Mouse (Mus musculus) heart, embryonic 16.5 days (tissue): ENCODE measurements around the gene Sh3gl3. TPM values are rescaled to one million over a fixed set of nuclear protein-coding genes. Genes with fewer than 3 reads are reported as not detected.
A peak's percentile ranks its signal among the peaks of the same experiment; 100 is the strongest.

Experiments used
- ATAC-seq: fragments of 200-750 bp; cut with Nextera tagmentation; replicated peaks from 2 replicates; pipeline ENCODE4 v1.8.0; 2017; ENCODE audit warnings: moderate number of reproducible peaks; ENCODE audit not compliant: insufficient read depth, low FRiP score; ENCODE audit errors: extremely low read depth
- H3K27ac ChIP-seq: fragments of 300-500 bp; sonication (generic); 2 replicates; pipeline ENCODE4 v1.5.1; 2014; ENCODE audit warnings: mild to moderate bottlenecking, low read length, control low read depth, moderate library complexity
- H3K27me3 ChIP-seq: fragments of 300-500 bp; sonication (generic); 2 replicates; pipeline ENCODE4 v1.6.1; 2014; ENCODE audit warnings: low read length, mixed read lengths; ENCODE audit not compliant: control insufficient read depth, insufficient read depth
- H3K36me3 ChIP-seq: fragments of 300-500 bp; sonication (generic); 2 replicates; pipeline ENCODE4 v1.6.1; 2014; ENCODE audit not compliant: control insufficient read depth, insufficient read depth
- H3K4me1 ChIP-seq: fragments of 300-500 bp; sonication (generic); 2 replicates; pipeline ENCODE4 v1.6.1; 2014; ENCODE audit warnings: low read length, mixed read lengths; ENCODE audit not compliant: control insufficient read depth, insufficient read depth
- H3K4me2 ChIP-seq: fragments of 300-500 bp; sonication (generic); 2 replicates; pipeline ENCODE4 v1.6.1; 2014; ENCODE audit warnings: low read depth, mild to moderate bottlenecking, control low read depth, low read length
- H3K4me3 ChIP-seq: fragments of 300-500 bp; sonication (generic); 2 replicates; pipeline ENCODE4 v1.5.1; 2014; ENCODE audit warnings: mild to moderate bottlenecking, control low read depth, low read length
- H3K9ac ChIP-seq: fragments of 300-500 bp; sonication (generic); 2 replicates; pipeline ENCODE4 v1.6.1; 2014; ENCODE audit warnings: low read length, control low read depth
- H3K9me3 ChIP-seq: fragments of 300-500 bp; sonication (generic); replicated peaks from 2 replicates; pipeline ENCODE4 v1.6.1; 2016; ENCODE audit warnings: low read length; ENCODE audit not compliant: control insufficient read depth
- WGBS: fragments of 180-500 bp; shearing (Covaris S2); extraction: QIAGEN DNeasy Blood & Tissue Kit; methylation state at CpG from one replicate; pipeline ENCODE4 v1.1.7; 2014; 5-methylcytosine and 5-hydroxymethylcytosine counted together
- polyA plus RNA-seq: library from polyadenylated mRNA; unstranded; fragments of >200 nt; fragmentation: Nextera tagmentation; extraction: Ambion mirVana; gene quantifications from 2 replicates; pipeline ENCODE4 v1.2.1, GENCODE M21; 2015

The Sh3gl3 gene
- polyA plus RNA-seq, 1 experiment from 2014 or later = 4.6 TPM

- Histone ChIP-seq H3K36me3 (no peaks in the 10 kb centered on the region), H3K4me1 (no peaks in the 10 kb centered on the region), H3K27me3 (no peaks in the 10 kb centered on the region), H3K4me3 (no peak overlapping the region), H3K9ac (no peak overlapping the region), H3K27ac (no peak overlapping the region), H3K4me2 (no peak overlapping the region), H3K9me3 (no peaks in the 10 kb centered on the region)
- ATAC-seq = no peak
- 66% methylated on average over 7 of the region's 7 CpGs for WGBS
Measured at GRCm38 (mm10) chr7:82293441-82293840, 119.8 kb downstream of the Sh3gl3 start.

GRCm38 (mm10) chr7:82294083-82294482 lies 120.4 kb downstream of the Sh3gl3 start:
- 81% methylated on average over 10 of the region's 10 CpGs for WGBS
- no peak overlapping the region for H3K4me3 ChIP-seq

GRCm38 (mm10) chr7:82294611-82295010 lies 121.0 kb downstream of the Sh3gl3 start:
- no peak overlapping the region for H3K9ac ChIP-seq
- H3K4me3 ChIP-seq = no peak overlapping the region
- H3K4me1 ChIP-seq = no peaks in the 10 kb centered on the region
- H3K27ac ChIP-seq = no peak overlapping the region
- no peak overlapping the region for H3K4me2 ChIP-seq
- no peaks in the 10 kb centered on the region for H3K9me3 ChIP-seq
- ATAC-seq = no peak
- no peaks in the 10 kb centered on the region for H3K36me3 ChIP-seq
- 77% methylated on average over 2 of the region's 2 CpGs for WGBS
- no peaks in the 10 kb centered on the region for H3K27me3 ChIP-seq

More at GRCm38 (mm10) chr7:82294083-82294482, 120.4 kb downstream of the Sh3gl3 start:
- Histone ChIP-seq H3K36me3 (no peaks in the 10 kb centered on the region), H3K4me1 (no peaks in the 10 kb centered on the region), H3K4me2 (no peak overlapping the region), H3K9ac (no peak overlapping the region), H3K9me3 (no peaks in the 10 kb centered on the region), H3K27ac (no peak overlapping the region), H3K27me3 (no peaks in the 10 kb centered on the region)
- ATAC-seq = no peak

- no peak overlapping the region for H3K4me2 ChIP-seq
- no peak for ATAC-seq
- H3K36me3 ChIP-seq = no peaks in the 10 kb centered on the region
- H3K27ac ChIP-seq = no peak overlapping the region
- WGBS = 65% methylated on average over 4 of the region's 4 CpGs
- H3K27me3 ChIP-seq = no peaks in the 10 kb centered on the region
- H3K4me1 ChIP-seq = no peaks in the 10 kb centered on the region
- no peak overlapping the region for H3K4me3 ChIP-seq
- no peaks in the 10 kb centered on the region for H3K9me3 ChIP-seq
- no peak overlapping the region for H3K9ac ChIP-seq
Measured at GRCm38 (mm10) chr7:82308398-82308797, 134.8 kb downstream of the Sh3gl3 start.

- Histone ChIP-seq H3K4me3 (peak overlapping the region; percentile 27; the same call in 1 of the 2 replicates), H3K9ac (no peak overlapping the region), H3K4me1 (peaks cover 4% of the 10 kb centered on the region; the same call in 1 of the 2 replicates), H3K36me3 (no peaks in the 10 kb centered on the region), H3K27ac (no peak overlapping the region), H3K27me3 (no peaks in the 10 kb centered on the region), H3K9me3 (no peaks in the 10 kb centered on the region), H3K4me2 (peak overlapping the region; percentile 53)
- no peak for ATAC-seq
- WGBS = 73% methylated on average over 12 of the region's 12 CpGs
Measured at GRCm38 (mm10) chr7:82318515-82318914, 144.9 kb downstream of the Sh3gl3 start.

GRCm38 (mm10) chr7:82326616-82327015 lies 153.0 kb downstream of the Sh3gl3 start:
- Histone ChIP-seq H3K27ac (no peak overlapping the region), H3K9ac (no peak overlapping the region), H3K9me3 (no peaks in the 10 kb centered on the region), H3K4me2 (no peak overlapping the region), H3K36me3 (no peaks in the 10 kb centered on the region), H3K4me1 (no peaks in the 10 kb centered on the region), H3K4me3 (no peak overlapping the region), H3K27me3 (no peaks in the 10 kb centered on the region)
- WGBS = 25% methylated on average over 1 of the region's 1 CpGs
- ATAC-seq = no peak

GRCm38 (mm10) chr7:82327201-82327600 lies 153.6 kb downstream of the Sh3gl3 start:
- WGBS = 65% methylated on average over 4 of the region's 4 CpGs
- no peaks in the 10 kb centered on the region for H3K4me1 ChIP-seq
- H3K27me3 ChIP-seq = peaks cover under 1% of the 10 kb centered on the region; the same call in 1 of the 2 replicates
- no peak overlapping the region for H3K9ac ChIP-seq
- no peak for ATAC-seq
- H3K36me3 ChIP-seq = no peaks in the 10 kb centered on the region
- no peak overlapping the region for H3K27ac ChIP-seq
- no peak overlapping the region for H3K4me2 ChIP-seq
- no peaks in the 10 kb centered on the region for H3K9me3 ChIP-seq
- H3K4me3 ChIP-seq = no peak overlapping the region

- Histone ChIP-seq H3K36me3 (no peaks in the 10 kb centered on the region), H3K9ac (no peak overlapping the region), H3K4me1 (no peaks in the 10 kb centered on the region), H3K27ac (no peak overlapping the region), H3K27me3 (peaks cover 4% of the 10 kb centered on the region; the same call in 1 of the 2 replicates), H3K4me2 (no peak overlapping the region), H3K9me3 (no peaks in the 10 kb centered on the region), H3K4me3 (no peak overlapping the region)
- 59% methylated on average over 5 of the region's 5 CpGs for WGBS
- ATAC-seq = no peak
Measured at GRCm38 (mm10) chr7:82327881-82328280, 154.2 kb downstream of the Sh3gl3 start.

GRCm38 (mm10) chr7:82329831-82330230 lies 156.2 kb downstream of the Sh3gl3 start:
- Histone ChIP-seq H3K27me3 (peaks cover 23% of the 10 kb centered on the region), H3K4me3 (no peak overlapping the region), H3K36me3 (no peaks in the 10 kb centered on the region), H3K9me3 (no peaks in the 10 kb centered on the region), H3K27ac (no peak overlapping the region), H3K9ac (no peak overlapping the region), H3K4me2 (no peak overlapping the region), H3K4me1 (no peaks in the 10 kb centered on the region)
- no peak for ATAC-seq
- WGBS = 53% methylated on average over 4 of the region's 4 CpGs
